Mouse (Mus musculus): ENCODE results near the gene Dst.

GRCm38 (mm10) chr1:33908191-33908962 lies at the start of gene Dst:
- TF ChIP-seq CTCF (conservative IDR thresholded peaks at IDR 0.05; ENCODE audit: insufficient read depth, insufficient read length, low read depth, low read length) (no peak), POLR2A (IDR thresholded peaks at IDR 0.05; ENCODE audit: low read depth, low read length) (no peak)

Data from kidney, adult 2 months (tissue).